Mouse (Mus musculus): Measurements from ENCODE around the gene Ttc27. TPM values are rescaled to one million over a fixed set of nuclear protein-coding genes. Genes with fewer than 3 reads are reported as not detected.

The Ttc27 gene
- total and polyA plus RNA-seq, 2 experiments from 2014 or later = 18.2 to 19.1 TPM

DNA sequence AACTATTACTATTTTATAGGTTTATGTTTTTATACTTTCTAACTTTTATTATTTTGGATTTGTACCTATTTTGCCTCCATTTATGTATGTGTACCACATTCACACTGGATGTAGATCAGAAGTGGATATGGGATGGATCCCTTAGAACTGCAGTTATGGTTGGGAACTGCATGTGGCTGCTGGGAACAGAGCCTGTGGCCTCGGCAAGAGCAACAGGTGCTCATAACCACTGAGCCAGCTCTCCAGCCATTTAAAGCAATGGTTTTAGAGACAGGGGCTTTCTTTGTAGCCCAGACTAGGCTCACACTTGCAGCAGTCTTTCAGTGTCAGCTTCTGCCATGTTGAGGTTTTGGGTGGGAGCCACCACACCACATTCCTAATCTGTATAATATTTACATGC, 32.1 kb downstream of the Ttc27 start:
- Histone ChIP-seq H3K27me3 (ENCODE audit: insufficient read depth, low read length) (no peaks in the 10 kb centered on the region), H3K9ac (no peak overlapping the region), H3K4me2 (ENCODE audit: low read depth) (no peak overlapping the region), H3K27ac (ENCODE audit: low read depth, low read length) (no peak overlapping the region), H3K9me3 (ENCODE audit: low read length) (no peaks in the 10 kb centered on the region), H3K4me1 (ENCODE audit: insufficient read depth) (no peaks in the 10 kb centered on the region), H3K36me3 (ENCODE audit: insufficient read depth) (peaks cover 5% of the 10 kb centered on the region; the same call in 1 of the 2 replicates), H3K4me3 (ENCODE audit: low read depth, low read length) (no peak overlapping the region)
- no peak for ATAC-seq
- DNase-seq = no peak
- WGBS = 91% methylated on average over 1 of the region's 1 CpGs
- TF ChIP-seq CTCF (IDR thresholded peaks at IDR 0.05; ENCODE audit: low read depth) = no peak

DNA sequence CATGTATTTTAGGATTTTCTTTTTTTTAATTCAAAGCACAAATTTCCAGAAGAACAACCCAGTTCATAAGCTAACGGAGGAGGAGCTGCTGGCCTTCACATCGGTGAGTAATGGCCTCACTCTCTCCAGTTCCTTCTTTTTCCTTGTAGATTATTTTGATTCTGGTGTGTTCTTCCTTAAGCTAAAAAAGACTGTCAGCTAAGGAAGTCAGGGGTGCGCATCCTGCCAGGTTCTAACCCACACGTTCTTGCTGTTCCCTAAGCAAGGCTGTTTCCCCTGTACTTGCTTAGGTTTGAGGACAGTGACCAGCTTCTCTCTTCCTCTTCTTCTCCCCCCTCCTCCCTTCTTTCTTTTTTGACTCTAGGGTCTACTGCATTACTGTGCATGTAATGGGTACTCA, 33.5 kb downstream of the Ttc27 start:
- Histone ChIP-seq H3K27me3 (ENCODE audit: insufficient read depth, low read length) (no peaks in the 10 kb centered on the region), H3K9me3 (ENCODE audit: low read length) (no peaks in the 10 kb centered on the region), H3K4me1 (ENCODE audit: insufficient read depth) (no peaks in the 10 kb centered on the region), H3K27ac (ENCODE audit: low read depth, low read length) (no peak overlapping the region), H3K4me3 (ENCODE audit: low read depth, low read length) (no peak overlapping the region), H3K4me2 (ENCODE audit: low read depth) (no peak overlapping the region), H3K9ac (no peak overlapping the region), H3K36me3 (ENCODE audit: insufficient read depth) (peaks cover 5% of the 10 kb centered on the region; the same call in 1 of the 2 replicates)
- 92% methylated on average over 4 of the region's 4 CpGs for WGBS
- no peak for TF ChIP-seq CTCF (IDR thresholded peaks at IDR 0.05; ENCODE audit: low read depth)
- ATAC-seq (no peak), DNase-seq (no peak)

DNA sequence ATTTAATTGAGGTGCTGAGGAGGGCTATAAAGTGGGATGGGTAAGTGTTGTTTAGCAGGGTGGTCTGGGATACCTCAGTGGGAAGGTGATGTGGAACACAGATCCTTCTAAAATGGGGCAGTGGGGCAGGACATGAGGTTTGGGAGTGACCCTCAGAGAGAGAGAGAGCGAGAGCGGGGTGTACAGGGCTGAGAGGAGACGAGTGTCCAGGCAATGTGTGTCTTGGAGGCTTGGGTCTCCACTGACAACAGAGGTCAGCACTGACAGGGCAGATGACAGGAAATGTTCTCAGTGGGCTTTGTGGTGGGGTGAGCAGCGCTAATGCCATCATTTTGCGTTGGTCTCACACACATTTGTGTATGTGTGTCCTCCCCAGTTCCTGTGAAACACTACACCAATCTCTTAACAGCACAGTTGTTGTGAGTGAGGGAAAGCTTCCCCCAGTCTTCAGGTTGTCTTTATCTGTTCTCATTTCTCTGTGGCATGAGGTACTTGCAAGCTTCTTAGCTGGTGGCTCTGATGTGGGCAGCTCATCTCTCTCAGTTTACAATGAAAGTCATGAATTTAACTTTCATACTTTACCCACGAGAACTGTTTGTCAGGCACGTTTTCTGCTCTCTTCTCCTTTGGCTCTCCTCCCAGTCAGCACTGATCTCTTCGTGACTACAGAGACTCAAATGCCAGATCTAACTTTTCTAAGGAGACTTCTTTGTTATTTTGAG, 35.5 kb downstream of the Ttc27 start:
- Histone ChIP-seq H3K4me3 (ENCODE audit: low read depth, low read length) (no peak overlapping the region), H3K4me1 (ENCODE audit: insufficient read depth) (no peaks in the 10 kb centered on the region), H3K27ac (ENCODE audit: low read depth, low read length) (no peak overlapping the region), H3K36me3 (ENCODE audit: insufficient read depth) (peaks cover 5% of the 10 kb centered on the region; the same call in 1 of the 2 replicates), H3K4me2 (ENCODE audit: low read depth) (no peak overlapping the region), H3K9ac (no peak overlapping the region), H3K9me3 (ENCODE audit: low read length) (no peaks in the 10 kb centered on the region), H3K27me3 (ENCODE audit: insufficient read depth, low read length) (no peaks in the 10 kb centered on the region)
- no peak for TF ChIP-seq CTCF (IDR thresholded peaks at IDR 0.05; ENCODE audit: low read depth)
- no peak for ATAC-seq
- no peak for DNase-seq
- WGBS = 85% methylated on average over 8 of the region's 8 CpGs

DNA sequence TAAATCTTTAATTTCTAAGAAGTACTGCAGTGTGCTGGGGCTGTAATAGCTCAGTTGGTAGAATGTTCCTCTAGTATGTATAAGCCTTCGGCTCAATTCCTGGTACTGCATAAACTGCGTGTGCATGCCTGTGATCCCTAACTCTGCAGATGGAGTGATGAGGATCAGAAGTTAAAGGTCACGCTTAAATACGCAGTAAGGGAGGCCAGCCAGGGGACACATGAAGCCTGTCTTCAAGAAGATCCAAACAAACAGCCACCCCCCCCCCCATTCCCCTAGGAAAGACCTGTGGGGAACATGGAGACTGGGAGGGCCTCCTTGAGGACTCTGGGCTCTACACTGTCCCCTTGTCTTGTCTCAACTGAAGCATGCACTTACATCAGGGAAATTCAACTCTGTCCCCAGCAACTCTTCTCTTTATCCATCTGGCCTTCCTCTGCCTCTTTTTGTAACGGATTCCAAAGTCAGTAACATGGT, 36.1 kb downstream of the Ttc27 start:
- H3K9me3 ChIP-seq (ENCODE audit: low read length) = no peaks in the 10 kb centered on the region
- TF ChIP-seq CTCF (IDR thresholded peaks at IDR 0.05; ENCODE audit: low read depth) = no peak
- H3K4me3 ChIP-seq (ENCODE audit: low read depth, low read length) = no peak overlapping the region
- H3K9ac ChIP-seq = no peak overlapping the region
- DNase-seq (no peak), ATAC-seq (no peak)
- H3K4me1 ChIP-seq (ENCODE audit: insufficient read depth) = no peaks in the 10 kb centered on the region
- no peak overlapping the region for H3K27ac ChIP-seq (ENCODE audit: low read depth, low read length)
- H3K4me2 ChIP-seq (ENCODE audit: low read depth) = no peak overlapping the region
- 92% methylated on average over 5 of the region's 5 CpGs for WGBS
- H3K27me3 ChIP-seq (ENCODE audit: insufficient read depth, low read length) = no peaks in the 10 kb centered on the region
- peaks cover 5% of the 10 kb centered on the region; the same call in 1 of the 2 replicates for H3K36me3 ChIP-seq (ENCODE audit: insufficient read depth)

DNA sequence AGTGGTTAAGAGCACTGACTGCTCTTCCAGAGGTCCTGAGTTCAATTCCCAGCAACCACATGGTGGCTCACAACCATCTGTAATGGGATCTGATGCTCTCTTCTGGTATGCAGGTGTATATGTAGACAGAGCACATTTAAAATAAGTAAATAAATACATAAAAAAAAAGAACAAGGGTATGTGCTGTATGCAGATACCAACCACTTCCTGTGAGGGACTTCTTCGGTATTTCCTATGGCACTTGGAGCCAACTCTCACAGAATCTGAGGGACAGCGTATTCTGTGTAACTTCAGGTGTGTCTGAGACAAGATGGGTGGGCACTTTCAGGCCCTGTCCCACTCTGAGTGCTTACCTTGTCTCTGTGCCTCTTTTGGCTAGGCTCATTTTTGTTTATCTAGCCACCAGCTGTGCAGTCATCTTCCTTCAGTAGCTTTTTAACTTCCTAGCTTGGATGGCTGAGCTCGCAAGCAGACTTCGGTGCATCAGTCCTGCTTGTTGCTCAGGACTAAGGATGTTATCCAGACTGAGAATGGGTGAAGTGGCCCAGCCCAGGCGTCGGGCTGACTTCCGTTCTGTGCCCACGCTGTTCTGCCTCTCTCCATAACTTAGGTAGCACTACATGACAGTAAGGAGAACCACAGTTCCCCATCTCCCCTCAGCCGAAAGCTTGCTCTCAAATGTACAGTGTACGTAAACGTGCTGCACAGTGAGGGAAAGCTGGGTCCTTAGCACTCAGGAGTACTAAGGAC, 37.0 kb downstream of the Ttc27 start:
- Histone ChIP-seq H3K36me3 (ENCODE audit: insufficient read depth) (peaks cover 5% of the 10 kb centered on the region; the same call in 1 of the 2 replicates), H3K4me3 (ENCODE audit: low read depth, low read length) (no peak overlapping the region), H3K4me2 (ENCODE audit: low read depth) (no peak overlapping the region), H3K9ac (no peak overlapping the region), H3K27me3 (ENCODE audit: insufficient read depth, low read length) (no peaks in the 10 kb centered on the region), H3K9me3 (ENCODE audit: low read length) (no peaks in the 10 kb centered on the region), H3K27ac (ENCODE audit: low read depth, low read length) (no peak overlapping the region), H3K4me1 (ENCODE audit: insufficient read depth) (no peaks in the 10 kb centered on the region)
- ATAC-seq (no peak), DNase-seq (no peak)
- WGBS = 95% methylated on average over 11 of the region's 11 CpGs
- no peak for TF ChIP-seq CTCF (IDR thresholded peaks at IDR 0.05; ENCODE audit: low read depth)

DNA sequence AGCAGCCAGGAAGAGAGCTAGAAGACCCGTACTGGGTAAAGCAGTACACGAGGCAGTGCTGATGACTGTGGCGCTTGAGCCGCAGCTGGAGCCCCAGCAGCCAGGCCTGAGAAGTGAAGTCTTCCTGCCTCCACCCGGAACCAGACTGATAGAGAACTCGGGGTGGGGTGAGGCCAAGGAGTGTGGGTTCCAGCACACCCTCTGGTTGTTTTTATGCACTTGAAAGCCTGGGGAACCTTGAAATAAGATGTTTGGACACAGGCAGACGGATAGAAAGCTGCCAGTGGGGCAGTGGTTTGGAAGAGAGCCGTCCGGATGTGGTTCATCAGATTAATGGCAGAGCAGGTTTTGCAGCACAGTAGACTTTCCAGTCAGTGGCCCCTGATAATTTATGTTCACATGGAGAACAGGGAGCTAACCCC, 51.9 kb downstream of the Ttc27 start:
- TF ChIP-seq CTCF (IDR thresholded peaks at IDR 0.05; ENCODE audit: low read depth) = no peak
- 80% methylated on average over 9 of the region's 9 CpGs for WGBS
- H3K4me3 ChIP-seq (ENCODE audit: low read depth, low read length) = no peak overlapping the region

DNA sequence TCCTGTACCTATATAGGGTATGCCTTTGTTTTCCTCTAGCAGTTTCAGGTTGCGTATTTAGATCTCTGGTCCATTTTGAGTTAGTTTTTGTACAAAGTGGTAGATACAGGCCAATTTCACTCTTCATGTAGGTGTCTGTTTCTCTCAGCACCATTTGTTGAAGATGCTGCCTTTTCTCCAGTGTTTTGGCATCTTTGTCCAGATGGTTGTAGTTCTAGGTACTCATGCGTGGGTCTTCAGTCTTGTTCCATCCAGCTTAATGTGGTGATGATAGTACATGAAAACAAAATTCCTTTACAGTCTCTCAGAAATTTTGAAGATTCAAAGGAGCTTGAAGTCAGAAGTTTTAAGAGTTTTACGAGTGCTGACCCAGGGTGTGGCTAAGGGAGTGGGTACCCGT, 54.8 kb downstream of the Ttc27 start:
- Histone ChIP-seq H3K36me3 (ENCODE audit: insufficient read depth) (no peaks in the 10 kb centered on the region), H3K27ac (ENCODE audit: low read depth, low read length) (no peak overlapping the region), H3K4me3 (ENCODE audit: low read depth, low read length) (no peak overlapping the region), H3K9me3 (ENCODE audit: low read length) (no peaks in the 10 kb centered on the region), H3K27me3 (ENCODE audit: insufficient read depth, low read length) (no peaks in the 10 kb centered on the region), H3K9ac (no peak overlapping the region), H3K4me2 (ENCODE audit: low read depth) (no peak overlapping the region), H3K4me1 (ENCODE audit: insufficient read depth) (no peaks in the 10 kb centered on the region)
- ATAC-seq = no peak
- 97% methylated on average over 4 of the region's 4 CpGs for WGBS
- no peak for DNase-seq
- TF ChIP-seq CTCF (IDR thresholded peaks at IDR 0.05; ENCODE audit: low read depth) = no peak

More for the DNA sequence above, 51.9 kb downstream of the Ttc27 start:
- ATAC-seq = no peak
- no peaks in the 10 kb centered on the region for H3K4me1 ChIP-seq (ENCODE audit: insufficient read depth)
- H3K36me3 ChIP-seq (ENCODE audit: insufficient read depth) = 0 out of 2 replicates have a peak, but pooled peaks cover 3% of the 10 kb centered on the region
- no peak overlapping the region for H3K27ac ChIP-seq (ENCODE audit: low read depth, low read length)
- no peaks in the 10 kb centered on the region for H3K27me3 ChIP-seq (ENCODE audit: insufficient read depth, low read length)
- no peak overlapping the region for H3K4me2 ChIP-seq (ENCODE audit: low read depth)
- no peak for DNase-seq
- H3K9me3 ChIP-seq (ENCODE audit: low read length) = no peaks in the 10 kb centered on the region
- H3K9ac ChIP-seq = no peak overlapping the region
